Mouse (Mus musculus): ENCODE results near the gene Prkd2.

Prkd2 gene

DNA sequence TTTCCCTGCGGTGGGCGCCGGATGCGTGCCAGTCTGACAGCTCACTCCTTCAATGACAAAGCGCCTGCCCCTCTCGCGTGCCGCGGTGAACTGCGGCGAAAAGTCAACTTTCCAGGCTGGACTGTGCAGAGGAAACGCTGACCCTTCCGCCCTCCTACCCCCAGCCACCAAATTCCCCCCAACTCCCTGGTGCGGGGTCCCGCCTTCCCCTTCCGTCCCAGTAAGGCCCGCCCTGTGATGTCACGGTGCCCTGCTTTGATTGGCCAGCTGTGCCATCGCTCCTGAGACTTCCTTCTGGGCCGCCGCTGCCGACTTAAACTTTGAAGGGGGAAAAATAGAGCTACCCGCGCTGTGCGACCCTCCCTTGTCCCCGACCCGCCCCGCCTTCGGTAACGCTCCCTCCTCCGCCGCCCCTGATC is at the start of gene Prkd2:
Gene Prkd2, plus strand, starts transcription at position 258 of the 419 bp plus-strand sequence.
- DNase-seq (ENCODE audit: low spot score in 2 of 2) = peak; percentile 78 to 89

GRCm38 (mm10) chr7:16793010-16793725 is 49.5 kb upstream of the Prkd2 start:
- no peak for DNase-seq (ENCODE audit: low spot score in 2 of 2)

DNA sequence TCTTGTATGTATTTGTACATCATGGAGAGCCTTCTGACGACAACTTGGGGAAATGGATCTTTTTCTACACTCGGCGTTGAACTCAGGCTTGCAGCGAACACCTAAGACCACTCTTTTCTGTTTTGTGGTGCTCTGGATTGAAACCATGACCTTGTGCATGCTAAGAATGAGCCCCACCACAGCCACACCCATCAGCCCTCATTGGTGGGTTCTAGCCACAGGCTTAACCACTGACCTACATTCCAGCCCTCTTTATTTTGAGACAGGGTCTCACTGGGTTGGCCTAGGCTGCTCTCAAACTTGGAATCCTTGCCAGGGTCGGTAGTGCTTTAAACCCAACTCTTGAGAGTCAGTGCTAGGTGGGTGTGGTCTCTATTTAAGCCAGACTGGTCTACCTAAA is 47.8 kb upstream of the Prkd2 start:
- DNase-seq (ENCODE audit: low spot score in 2 of 2) = no peak

GRCm38 (mm10) chr7:16804409-16805028 is 38.2 kb upstream of the Prkd2 start:
- no peak for DNase-seq (ENCODE audit: low spot score in 2 of 2)

GRCm38 (mm10) chr7:16807936-16808335 is 34.8 kb upstream of the Prkd2 start:
- DNase-seq (ENCODE audit: low spot score in 2 of 2) = no peak

DNA sequence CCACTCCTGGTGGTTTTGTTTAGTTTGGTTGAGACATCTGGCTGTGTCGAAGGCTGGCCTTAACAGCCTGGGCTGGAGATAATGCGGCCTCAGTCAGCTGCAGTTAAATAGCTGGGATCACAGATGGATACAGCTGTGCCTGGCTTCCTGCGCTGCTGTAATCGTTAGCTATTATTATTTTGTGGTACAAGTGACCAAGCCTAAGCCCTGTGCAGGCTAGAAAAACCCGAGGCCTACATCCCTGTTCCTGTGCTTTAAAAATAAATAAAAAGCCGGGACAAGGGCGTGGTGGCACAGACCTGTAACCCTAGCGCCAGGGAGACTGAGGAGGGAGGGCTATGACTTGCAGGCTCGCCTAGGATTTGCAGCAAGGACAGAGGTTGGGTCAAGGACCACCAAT is 34.1 kb upstream of the Prkd2 start:
- DNase-seq (ENCODE audit: low spot score in 2 of 2) = no peak

DNA sequence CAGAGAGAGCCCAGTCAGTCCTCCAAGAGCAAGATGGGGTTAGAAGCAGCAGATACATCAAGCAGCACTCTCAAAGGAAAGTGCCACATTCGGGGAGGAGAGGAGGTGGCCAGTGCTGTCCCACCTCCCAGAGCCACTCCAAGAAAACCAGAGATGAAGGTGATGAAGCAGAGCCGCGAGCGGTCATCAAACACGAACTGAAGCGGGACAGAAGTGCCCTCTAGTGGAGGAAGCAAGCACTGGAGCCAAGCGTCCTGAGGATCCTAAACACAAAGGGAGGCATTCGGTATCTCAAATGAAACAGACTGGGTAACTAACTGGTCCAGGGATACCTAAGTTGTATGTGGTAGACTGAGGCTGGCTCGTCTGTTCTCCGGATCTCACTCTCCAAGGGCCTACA is 33.0 kb upstream of the Prkd2 start:
- peak in 1 of 2 experiments; percentile 70 for DNase-seq (ENCODE audit: low spot score in 2 of 2)

GRCm38 (mm10) chr7:16810399-16810919 is 32.2 kb upstream of the Prkd2 start:
- peak in 1 of 2 experiments; percentile 37 for DNase-seq (ENCODE audit: low spot score in 2 of 2)

- peak; percentile 40 to 55 for DNase-seq (ENCODE audit: low spot score in 2 of 2)
Observed at GRCm38 (mm10) chr7:16810920-16811648, 31.6 kb upstream of the Prkd2 start.

- DNase-seq (ENCODE audit: low spot score in 2 of 2) = no peak
Observed at GRCm38 (mm10) chr7:16811649-16812070, 31.0 kb upstream of the Prkd2 start.

GRCm38 (mm10) chr7:16812505-16812904 is 30.2 kb upstream of the Prkd2 start:
- DNase-seq (ENCODE audit: low spot score in 2 of 2) = no peak

GRCm38 (mm10) chr7:16815351-16815941 is 27.3 kb upstream of the Prkd2 start, which contains the start of gene Strn4:
TSS of gene Strn4 (plus strand) at chr7:16815889.
- peak; percentile 48 to 59 for DNase-seq (ENCODE audit: low spot score in 2 of 2)

DNA sequence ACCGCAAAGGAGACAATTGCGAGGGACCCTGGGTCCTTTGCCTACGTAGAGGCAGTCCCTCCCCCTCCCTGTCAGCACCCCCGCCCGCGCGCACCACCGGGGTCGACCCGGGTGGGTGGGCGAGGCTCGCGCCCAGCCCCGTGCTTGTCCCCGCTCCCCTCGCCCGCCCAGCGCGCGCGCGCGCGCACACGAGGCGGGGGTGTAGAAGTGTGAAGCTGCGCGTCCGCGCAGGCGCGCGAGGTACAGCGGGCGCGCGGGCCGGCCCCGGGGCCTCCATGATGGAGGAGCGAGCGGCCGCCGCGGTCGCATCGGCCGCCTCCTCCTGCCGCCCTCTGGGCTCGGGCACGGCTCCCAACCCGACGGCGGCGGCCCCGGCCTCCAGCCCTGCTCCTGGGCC is 26.6 kb upstream of the Prkd2 start:
- DNase-seq (ENCODE audit: low spot score in 2 of 2) = peak; percentile 71 to 82

DNA sequence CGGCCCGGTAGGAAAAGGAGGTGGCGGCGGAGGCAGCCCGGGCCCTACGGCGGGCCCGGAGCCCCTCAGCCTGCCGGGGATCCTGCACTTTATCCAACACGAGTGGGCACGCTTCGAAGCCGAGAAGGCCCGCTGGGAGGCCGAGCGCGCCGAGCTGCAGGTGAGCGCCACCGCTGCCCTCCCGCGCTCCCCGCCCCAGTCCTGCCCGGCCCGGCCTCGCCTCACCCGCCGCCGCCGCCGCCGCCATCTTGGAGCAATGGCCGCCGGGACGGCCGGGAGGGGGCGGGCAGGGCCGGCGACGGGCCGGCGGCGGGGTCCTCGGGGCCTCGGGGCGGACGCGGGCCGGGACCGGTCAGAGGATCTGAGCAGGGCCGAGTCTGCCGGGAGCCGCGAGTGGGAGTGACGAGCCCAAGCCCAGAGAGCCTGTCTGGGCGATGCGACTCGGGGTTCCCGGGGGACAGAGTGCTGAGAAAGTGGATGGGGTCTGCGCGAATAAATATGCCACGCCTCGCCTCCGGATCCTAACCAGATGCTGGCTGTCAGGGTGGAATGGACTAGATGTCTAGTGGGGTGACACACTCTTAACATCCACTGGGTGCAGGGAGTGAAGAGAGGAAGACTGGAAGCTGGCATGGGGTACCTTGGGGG is 26.1 kb upstream of the Prkd2 start, which contains the start of gene Fkrp:
Gene Fkrp, minus strand, starts transcription at position 258 of the 648 bp plus-strand sequence.
- peak in 1 of 2 experiments; percentile 46 for DNase-seq (ENCODE audit: low spot score in 2 of 2)

- no peak for DNase-seq (ENCODE audit: low spot score in 2 of 2)
Observed at GRCm38 (mm10) chr7:16817693-16818092, 25.0 kb upstream of the Prkd2 start.

- no peak for DNase-seq (ENCODE audit: low spot score in 2 of 2)
Observed at GRCm38 (mm10) chr7:16819794-16820193, 22.9 kb upstream of the Prkd2 start.

GRCm38 (mm10) chr7:16820271-16820763 is 22.4 kb upstream of the Prkd2 start:
- no peak for DNase-seq (ENCODE audit: low spot score in 2 of 2)

GRCm38 (mm10) chr7:16821091-16821490 is 21.6 kb upstream of the Prkd2 start:
- no peak for DNase-seq (ENCODE audit: low spot score in 2 of 2)

- DNase-seq (ENCODE audit: low spot score in 2 of 2) = no peak
Observed at GRCm38 (mm10) chr7:16821669-16822101, 21.0 kb upstream of the Prkd2 start.

- peak in 1 of 2 experiments; percentile 62 for DNase-seq (ENCODE audit: low spot score in 2 of 2)
Observed at GRCm38 (mm10) chr7:16823734-16824133, 19.0 kb upstream of the Prkd2 start.

DNA sequence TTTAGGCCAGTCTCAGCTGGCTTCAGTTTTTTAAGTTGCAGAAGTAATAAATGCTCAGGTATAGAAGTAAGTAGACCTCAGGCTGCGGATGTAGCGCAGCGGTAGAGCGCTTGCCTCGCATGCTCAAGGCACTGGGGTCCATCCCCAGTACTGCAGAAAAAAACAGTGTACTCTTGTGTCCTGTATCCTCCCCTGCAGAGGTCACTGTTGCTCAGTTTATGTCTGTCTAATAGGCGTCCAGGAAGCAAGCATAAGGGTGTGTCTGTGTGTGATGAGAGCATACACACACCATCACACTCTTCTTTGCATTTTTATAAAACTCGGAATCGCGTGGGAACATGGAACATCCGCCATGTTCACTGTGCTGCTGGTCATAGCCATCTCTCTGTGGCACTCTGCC is 16.9 kb upstream of the Prkd2 start:
- no peak for DNase-seq (ENCODE audit: low spot score in 2 of 2)

Measured in frontal cortex, postnatal 10 days (tissue).